Mouse (Mus musculus) MN1 (cell line): Measurements from ENCODE around the gene Vrtn.

Source experiments
- DNase-seq: peaks from one replicate; pipeline ENCODE4 v3.0.0-alpha.2; 2016; ENCODE audit warnings: low spot score

The Vrtn gene

DNA sequence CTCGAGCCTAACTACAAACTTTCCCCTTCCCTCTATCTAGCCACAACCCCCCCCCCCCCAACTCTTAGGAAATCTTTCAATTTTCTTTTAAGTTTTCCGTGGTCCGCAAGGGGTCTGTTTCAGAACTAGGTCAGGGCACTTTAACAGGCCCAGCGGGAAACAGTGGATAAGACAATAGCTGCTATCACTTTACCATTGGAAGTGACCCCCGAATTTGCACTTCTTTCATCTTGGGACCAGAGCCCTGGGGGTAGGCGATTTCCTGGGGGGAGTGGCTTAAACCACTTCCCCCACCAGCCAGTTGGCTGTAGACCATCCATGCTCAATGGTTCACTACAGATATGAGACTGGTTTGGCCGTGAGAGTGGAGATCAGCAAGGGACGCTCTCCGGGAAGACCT lies at the start of gene Vrtn:
Gene Vrtn, plus strand, starts transcription at position 366 of the 400 bp plus-strand sequence.
- no peak for DNase-seq

DNA sequence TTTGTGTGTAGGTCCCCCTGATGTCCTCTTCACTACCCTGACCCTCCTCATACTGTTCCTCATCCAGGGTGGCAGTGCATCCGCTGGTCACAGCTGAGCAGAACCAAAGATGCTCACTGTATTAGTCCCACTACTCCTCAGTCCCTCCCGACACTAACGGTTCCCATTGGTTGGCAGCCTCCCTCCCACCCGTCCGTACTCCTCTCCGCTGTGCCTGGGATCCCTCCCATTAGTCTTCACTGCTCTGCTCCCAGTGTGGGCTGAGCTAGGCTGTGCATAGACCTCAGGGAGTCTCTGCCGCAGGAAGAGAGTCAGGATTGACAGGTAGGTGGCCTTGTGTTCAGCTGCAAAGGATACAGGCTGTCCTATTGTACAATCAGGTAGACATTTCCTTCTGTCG lies 42.5 kb upstream of the Vrtn start:
- DNase-seq = no peak

DNA sequence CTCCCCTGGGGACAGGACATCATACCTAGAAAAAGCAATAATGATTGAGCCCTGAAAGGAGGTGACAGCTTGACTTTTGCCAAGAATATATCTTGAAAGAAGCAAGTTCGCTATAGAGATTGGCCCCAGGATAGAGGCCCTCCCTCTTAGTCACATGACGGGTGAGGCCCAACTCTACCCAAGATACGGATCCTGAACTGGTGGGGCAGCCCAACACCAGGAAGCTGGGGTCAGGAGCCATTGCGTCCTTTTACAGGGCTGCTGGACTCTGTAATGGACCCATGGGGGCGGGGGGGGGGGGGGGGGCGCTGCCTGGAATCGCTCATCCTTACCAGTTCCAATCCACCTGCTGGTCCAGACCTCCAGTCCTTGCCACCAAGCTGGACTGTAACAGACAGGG lies 36.8 kb upstream of the Vrtn start:
- no peak for DNase-seq

DNA sequence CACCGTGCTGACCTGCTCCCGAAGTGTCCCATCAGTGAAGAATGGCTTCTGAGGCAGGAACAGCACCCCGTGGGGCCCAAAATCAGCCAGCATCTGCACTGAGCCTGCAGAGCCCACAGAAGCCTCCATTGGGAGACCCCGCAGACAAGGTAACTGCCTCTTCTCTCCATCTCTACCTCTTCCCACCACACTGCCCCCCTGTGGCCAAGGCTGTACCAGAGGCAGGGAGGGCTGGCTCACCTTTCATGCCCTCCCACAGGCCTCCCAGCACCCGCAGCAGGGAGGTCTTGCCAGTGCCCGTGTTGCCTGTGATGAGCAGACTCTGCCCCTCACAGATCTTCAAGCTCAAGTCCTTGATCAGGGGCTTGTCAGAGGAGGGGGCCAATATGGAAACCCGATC lies 35.0 kb upstream of the Vrtn start:
- no peak for DNase-seq

DNA sequence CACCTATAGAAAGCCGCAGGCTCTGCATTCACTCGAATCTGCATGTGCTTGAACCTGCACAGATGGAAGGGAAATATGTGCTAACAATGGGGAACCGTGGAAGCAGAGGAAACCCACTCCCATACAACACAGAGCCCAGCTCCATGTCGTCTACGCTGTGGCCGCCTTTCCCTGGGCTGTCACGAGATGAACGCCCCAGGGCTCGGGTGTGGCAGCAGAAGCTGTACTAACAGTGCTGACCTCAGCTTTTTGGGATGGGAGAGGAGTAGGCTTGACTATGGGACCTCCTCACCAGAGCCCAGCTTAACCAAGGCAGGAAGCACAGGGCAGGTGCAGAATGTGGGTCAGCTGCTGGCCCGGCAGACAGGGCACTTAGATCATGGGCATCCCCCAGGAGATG lies 29.1 kb upstream of the Vrtn start:
- no peak for DNase-seq

DNA sequence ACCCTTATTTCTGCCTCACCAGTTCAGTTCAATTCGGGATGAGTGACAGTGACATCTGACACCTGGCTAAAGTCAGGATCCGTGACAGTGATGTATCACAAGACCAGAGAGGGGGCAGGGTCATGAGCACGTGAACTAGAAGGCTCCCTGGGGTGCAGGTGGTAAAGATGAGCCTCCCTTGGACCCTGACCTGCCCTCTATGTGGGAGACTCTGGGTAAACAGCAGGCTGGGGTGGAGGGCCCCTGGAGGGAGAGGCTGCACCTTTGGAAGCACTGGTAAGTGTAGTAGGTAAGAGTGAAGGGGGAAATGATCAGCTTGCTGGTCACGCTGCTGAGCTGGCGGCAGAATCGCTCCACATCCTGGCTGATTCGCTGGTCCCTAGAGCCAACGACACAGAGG lies 28.3 kb upstream of the Vrtn start:
- no peak for DNase-seq

DNA sequence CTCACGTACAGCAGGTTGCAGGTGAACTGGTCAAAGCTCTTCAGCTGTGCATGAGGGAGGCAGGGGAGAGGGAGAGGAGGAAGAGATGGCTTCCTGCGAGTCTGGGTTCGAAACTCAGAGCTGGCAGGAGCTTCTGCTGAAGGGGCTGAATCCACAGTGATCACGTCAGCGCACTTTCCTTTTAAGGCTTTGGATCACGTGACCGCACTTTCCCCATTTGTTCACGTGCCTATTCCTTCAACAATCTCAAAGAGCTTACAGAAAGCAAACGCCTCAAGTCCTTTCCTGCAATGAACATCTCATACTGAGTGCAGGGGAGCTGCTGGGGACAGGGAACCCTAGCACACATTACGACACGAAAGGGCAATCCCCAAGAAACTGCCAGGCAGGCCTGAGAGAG lies 26.8 kb upstream of the Vrtn start:
- no peak for DNase-seq

DNA sequence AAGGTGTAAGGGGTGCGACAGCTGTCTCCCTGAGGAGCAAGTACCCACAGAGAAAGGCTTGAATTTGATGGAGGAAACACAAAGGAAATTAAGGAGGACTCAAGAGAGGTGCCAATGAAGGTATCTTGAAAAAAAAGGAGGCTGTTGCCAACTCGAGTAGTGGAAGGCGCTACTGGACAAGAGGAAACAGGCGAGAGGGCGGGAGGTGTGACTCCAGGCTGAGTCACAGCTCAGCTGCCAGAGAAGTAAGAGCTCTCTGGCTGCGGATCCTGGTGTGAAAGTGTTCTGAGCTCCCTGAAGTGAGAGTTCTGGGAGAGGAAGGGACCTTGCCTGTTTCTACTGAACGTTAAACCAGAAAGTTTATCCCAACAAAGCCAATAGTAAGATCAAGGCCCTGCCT lies 26.3 kb upstream of the Vrtn start:
- peak; percentile 60 for DNase-seq

DNA sequence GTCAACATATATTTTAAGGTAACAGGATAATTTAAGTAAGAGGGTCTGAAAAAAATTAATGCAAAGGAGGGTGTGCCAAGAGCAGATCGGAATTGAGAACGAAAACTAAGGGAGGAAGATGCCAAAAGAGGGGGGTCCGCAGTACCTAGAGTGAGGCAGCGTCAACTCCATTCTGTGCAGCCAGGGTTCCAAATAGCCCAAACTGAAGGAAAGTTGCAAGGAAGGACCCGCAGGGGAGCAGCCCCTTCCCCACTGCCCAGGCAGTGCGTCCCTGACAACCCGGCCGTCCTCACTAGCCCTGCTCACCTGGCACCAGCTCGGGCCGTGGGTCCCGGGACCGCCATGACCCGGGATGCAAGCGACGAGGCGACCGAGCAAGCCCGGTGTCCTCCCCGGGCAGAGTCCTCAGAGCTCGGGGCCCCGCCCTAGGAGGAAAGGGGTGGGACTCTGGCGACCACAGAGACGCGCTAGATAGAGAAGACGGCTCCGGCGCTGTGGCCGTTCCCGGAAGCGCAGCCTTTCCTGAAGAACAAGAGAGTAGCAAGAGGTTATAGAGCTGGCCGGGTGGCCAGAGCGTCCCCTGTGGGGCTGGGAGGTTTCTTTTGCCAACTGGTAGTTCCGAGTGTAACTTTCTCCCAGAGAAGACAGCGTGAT lies 23.7 kb upstream of the Vrtn start, which contains the start of gene Abcd4:
Gene Abcd4, minus strand, starts transcription at position 437 of the 654 bp plus-strand sequence.
- peak; percentile 86 for DNase-seq

DNA sequence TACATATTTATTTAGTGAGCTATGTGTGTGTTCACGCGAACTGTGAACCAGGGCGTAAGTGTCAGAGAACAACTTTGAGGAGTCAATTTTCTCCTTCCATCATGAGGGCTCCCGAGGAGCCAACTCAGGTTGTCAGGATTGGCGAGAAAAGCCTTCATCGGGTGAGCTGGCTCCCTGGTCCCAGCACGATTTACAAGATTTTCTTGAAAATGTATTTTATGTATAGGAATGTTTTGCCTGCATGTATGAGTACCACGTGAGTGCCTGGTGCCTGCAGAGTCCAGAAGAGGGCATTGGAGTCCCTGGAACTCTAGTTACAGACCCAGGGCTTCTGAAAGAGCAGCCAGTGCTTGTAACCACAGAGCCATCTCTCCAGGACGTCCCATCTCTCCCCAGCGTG lies 23.2 kb upstream of the Vrtn start:
- no peak for DNase-seq

DNA sequence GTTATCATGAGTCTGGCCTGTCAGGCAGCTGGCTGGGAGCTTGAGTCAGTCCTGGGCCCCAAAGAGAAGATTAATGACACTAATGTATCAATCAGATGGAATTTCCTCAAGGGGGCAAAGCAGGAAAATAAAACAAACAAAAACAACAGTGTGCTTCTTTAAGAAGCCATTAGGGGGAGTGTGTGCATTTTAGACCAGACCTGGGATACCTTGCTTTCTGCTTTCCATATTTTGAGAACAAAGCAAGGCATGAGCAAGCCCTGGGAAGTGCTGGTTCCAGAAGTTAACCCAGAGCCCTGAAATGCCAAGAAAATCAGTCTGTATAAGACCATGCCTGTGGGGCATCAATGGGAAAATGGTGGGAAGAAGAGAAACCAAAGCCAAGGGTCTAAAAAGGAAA lies 19.8 kb upstream of the Vrtn start:
- DNase-seq = peak; percentile 49

DNA sequence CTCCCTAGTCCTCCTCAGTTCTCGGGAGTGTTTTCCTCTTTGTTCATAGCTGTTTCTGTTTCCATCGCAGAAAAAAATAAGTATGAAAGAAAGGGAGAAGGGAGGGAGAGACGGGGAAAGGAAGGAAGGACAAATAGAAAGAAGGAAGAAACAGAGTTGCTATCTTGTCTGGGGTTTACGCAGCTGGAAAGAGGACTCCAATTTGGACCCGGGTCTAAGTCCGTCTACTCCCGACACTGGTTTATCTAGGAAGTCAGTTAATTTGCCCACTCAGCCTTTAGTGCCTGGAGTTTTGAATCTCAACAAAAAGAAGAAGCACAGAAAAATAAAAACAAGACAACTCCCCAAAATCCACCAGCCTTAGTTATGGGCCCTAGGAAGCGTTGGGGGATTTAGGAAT lies 16.2 kb upstream of the Vrtn start:
- DNase-seq = no peak

DNA sequence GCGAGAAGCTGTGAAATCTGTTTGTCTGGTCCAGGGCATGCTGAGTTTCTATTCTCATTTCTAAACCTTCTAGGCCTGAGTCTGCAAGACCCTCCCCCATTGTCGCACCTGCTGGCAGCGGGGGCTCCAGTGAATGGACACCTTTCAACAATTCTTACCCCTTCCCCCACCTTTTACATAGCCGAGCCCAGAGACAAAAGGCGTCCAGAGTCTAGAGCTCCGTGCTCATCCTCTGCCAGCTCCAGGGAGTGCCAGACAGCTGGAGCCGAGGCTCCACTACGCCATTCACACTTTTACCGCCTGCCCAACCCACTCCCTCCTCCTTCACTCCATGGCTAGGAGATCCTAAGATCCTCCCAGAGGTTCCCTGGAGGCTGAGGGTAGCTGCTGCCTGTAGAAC lies 15.7 kb upstream of the Vrtn start:
- DNase-seq = peak; percentile 19

DNA sequence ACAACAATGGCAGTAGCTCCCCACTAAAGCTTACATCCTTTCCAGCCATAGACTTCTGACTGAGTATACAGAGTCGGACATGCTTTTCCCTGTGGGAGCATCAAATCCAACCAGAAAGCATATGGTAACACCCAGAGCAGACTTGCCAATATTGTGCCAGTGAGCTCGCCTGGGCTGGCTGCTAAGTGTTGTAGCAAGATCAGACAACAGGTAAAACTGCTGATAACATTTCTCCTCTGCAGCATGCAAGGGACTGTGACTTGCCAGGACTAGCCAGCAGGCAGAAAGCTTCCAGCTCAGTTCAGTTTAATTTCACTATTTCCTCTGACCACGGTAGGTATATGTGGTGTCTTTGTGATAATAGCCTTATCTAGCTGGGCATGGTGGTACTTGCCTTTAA lies 9.0 kb upstream of the Vrtn start:
- DNase-seq = no peak

DNA sequence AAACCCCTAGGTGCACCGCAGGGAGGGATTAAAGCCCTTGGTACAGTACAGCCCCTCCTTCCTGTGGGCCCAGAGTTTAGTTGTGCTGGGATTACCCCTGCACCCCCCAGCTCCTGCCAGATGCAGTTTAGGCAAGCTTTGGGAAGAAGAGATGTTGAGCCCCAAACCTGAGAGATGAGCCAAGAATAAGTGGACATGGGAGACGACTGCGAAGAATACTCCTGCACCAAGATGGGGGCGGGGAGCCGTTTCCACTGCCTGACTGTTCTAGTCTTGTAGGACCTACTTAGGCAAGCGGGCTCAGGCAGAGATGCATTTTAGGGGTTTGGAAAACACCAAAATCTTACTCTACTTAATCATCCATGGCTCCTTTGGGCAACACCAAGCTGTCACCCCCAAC lies 566 bp upstream of the Vrtn start:
- DNase-seq = no peak

DNA sequence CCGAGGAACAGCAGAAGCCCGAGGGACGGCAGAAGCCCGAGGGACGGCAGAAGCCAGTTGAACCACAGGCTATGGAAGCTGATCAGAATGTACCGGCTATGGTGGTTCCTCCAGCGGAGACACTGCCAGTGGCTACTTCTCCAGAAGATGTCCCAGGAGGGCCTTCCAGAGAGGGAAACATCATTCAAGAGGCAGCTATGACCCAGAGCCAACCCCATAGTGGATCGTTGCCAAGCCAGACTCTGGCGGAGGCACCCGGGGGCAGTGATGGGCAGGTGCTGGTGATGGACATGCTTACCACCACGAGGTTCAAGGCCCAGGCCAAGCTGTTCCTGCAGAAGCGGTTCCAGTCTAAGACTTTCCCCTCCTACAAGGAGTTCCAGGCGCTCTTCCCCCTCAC lies 9.4 kb downstream of the Vrtn start:
- DNase-seq = no peak

DNA sequence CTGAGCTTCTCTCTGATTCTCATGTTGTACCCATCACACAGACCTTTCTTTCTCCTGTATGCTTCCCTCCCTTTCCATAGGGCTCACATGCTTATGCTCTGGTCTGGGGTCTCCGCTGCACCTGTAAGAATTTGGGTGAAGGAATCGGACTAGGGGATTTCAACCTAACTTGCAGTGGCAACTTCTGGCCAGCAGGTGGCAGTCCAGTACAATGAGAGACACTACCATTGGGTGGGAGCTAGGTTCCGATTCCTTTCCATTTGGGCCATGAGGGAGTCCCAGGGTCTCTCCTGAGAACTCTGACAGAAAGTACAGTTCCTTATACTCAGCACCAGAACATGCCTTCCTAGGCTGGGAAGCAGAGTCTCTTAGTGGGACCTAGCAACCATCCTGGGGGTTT lies 13.1 kb downstream of the Vrtn start:
- peak; percentile 66 for DNase-seq

DNA sequence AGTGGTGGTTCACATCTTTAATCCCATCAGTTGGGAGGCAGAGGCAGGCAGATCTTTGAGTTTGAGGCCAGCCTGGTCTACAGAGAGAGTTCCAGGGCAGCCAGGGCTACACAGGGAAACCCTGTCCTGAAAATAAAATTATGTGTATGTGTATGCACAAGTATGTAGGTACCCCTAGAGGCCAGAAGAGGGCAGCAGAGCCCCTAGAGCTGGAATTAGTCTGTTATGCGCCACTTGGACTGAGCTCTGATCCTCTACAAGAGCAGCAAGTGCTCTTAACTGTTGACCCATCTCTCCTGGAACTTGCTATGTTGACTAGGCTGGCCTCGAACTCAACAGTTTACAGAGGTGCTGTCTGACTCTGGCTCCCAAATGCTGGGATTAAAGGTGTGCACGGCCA lies 29.7 kb downstream of the Vrtn start:
- no peak for DNase-seq

DNA sequence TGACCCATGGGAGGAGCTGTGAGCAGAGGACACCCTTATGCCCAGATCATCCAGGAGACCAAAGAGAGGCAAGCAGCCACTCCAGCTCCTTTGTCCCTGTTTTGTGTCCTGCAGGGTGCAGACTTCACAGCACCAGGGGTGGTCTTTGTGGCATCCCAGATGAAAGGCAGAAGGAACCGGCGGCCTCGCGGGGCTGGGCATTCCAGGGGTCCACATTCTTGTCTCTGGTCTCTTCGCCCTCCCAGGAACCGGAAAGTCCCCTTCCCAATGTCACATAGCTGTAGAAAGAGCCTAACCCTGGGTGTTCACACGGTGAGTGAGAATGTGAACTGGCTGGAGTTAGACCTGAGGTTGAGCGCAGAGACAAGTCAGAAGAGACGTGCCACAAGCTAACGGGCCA lies 30.8 kb downstream of the Vrtn start:
- no peak for DNase-seq

DNA sequence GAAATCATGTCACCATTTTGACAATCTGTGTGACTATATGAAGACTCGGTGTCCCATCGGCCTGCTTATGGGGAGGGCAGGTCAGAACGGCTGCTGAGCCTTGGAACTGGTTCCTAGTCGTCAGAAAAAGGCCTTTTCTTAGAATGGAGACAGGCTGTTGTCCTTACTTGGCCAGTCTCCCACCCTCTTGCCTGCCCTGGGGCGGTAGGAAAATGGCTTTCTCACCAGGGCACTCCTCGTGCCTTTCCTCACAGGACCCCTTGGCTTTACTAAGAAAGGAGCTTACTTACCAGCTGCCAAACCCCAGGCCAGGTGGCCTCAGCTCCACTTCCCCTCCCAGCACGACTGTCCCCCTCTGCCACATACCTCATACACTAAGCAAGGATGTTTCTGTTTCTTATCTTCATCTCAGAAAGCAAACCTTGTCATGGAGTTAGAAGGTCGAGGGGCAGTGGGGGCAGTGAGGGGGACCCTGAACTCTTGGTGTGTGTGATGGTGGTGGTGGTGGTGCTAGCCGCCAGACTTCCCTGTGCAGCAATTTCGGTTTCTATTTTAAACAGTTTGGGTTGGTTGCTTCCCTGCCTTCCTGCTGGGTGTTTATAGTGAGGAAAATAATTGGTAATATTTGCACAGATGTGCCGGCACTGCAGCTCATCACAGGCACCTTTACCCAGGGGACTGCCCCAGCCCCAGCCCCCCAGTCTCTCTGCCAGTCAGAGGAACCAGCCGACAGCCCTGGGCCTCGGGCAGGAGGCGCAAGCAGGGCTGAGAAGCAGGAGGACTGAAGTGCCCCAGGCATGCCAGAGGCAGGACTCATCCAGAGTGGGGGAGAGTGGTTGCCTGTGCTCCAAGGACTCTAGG lies 34.1 kb downstream of the Vrtn start:
- DNase-seq = no peak

DNA sequence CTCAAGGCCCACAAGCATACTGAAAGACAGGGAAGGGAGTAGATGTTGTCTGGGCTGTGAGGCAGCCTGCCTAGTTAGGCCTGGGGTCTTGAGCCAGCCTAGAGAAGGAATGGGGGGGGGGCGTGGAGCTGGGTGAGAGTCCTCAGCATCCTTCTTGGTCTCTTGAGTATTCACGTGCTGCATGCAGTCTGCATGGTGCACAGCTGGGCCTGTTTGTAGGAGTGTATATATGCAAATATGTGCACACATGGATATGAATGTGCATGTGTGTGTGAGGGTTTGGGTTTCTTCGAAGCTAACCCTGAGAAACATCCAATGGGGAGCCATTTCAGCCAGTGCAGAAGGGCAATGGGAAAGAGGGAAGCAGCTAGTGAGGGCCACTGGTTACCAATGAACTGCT lies 35.2 kb downstream of the Vrtn start:
- DNase-seq = no peak

DNA sequence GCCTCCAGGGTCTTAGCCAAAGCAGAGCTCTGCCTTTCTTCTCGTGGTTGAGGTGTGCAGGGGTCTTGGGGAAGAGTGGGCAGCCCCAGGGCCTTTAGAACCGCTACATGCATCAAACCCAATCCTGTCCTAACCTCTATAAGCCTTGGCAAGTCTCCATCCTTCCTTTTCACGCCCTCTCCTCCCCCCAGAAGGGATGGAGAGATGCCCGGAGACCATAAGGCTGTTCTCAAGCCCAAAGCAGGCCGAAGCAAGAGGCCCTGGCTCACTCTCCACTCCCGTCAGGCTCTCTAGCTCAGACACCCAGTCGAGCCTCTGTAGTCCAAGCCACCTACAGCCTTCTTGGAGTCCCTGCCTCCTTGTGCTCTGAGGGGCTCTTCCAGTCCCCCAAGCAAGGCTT lies 43.8 kb downstream of the Vrtn start:
- no peak for DNase-seq

DNA sequence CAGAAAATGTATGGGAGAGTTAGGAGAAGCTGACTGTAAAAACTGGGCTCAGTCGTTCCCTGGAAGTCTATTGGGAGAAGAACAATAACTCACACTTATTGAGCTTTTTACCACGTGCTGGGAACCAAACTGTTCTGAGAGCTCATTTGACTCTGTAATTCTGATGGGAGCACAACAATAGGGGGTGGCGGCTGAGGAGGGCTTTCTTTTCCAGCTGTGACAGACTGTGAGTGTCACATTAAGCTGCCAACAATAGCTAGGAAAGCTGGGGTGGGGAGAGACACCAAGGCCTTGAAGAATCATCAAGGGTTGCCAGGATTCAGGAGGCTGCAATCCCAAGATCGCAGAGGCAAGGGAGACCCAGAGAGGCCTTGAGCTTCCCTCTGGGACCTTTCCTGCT lies 45.4 kb downstream of the Vrtn start:
- no peak for DNase-seq

DNA sequence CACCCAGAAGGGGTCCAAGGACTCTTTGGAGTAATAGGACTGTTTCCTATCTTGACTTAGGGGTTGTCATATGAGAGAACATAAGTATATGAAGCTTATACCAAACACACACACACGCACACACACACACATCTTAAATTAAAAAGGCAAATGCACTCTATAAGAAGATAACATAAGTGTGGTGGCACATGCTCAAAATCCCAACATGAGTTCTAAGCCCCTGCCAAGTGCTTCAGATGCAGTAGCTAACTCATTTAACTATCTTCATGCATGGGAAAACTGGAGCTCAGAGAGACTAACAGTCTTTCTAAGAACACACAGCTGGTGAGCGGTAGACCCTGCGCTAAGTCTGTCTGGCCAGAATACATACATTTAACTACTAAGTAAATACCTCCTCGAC lies 46.7 kb downstream of the Vrtn start:
- DNase-seq = no peak
